Mouse (Mus musculus): ENCODE results near the gene Fam117a. TPM values are rescaled to one million over a fixed set of nuclear protein-coding genes. Genes with fewer than 3 reads are reported as not detected.

Fam117a gene
- polyA plus RNA-seq, 1 experiment from 2014 or later: 2.5 TPM

DNA sequence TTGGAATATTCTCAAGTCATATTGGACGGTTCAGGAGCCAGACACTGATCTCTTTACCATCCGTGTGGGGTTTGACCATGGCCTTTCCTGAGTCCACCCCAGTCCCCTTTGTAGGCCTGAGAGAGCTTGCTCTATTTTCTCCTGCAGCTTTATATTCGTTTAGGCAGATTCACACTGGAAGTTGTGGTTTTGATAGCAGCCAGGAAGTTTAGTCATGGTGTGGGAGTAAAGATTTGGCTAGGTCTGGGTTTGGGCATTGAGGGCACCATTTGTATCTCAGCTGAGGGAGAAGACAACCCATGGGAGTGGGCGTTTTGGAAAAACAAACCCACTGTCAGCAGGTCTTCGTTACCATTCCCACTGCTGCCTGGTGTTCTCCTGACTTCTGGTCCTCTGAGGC lies 42.7 kb downstream of the Fam117a start:
- no peak for DNase-seq
- H3K4me1 ChIP-seq (ENCODE audit: control insufficient read depth, insufficient read depth, low read length): no peaks in the 10 kb centered on the region
- H3K27ac ChIP-seq (replicated peaks; ENCODE audit: low read depth, low read length): no peak overlapping the region
- H3K27me3 ChIP-seq (ENCODE audit: control insufficient read depth, insufficient read depth, low read length): no peaks in the 10 kb centered on the region
- no peak overlapping the region for H3K9ac ChIP-seq (replicated peaks; ENCODE audit: low read length)
- ATAC-seq (ENCODE audit: low FRiP score, low TSS enrichment): no peak
- H3K9me3 ChIP-seq (ENCODE audit: control insufficient read depth, low read length): no peaks in the 10 kb centered on the region
- peaks cover 3% of the 10 kb centered on the region; the same call in 1 of the 2 replicates for H3K36me3 ChIP-seq (ENCODE audit: control insufficient read depth, insufficient read depth, low read length)
- 80% methylated on average over 5 of the region's 5 CpGs for WGBS
- no peak overlapping the region for H3K4me3 ChIP-seq (replicated peaks; ENCODE audit: low read depth, low read length)
- H3K4me2 ChIP-seq (ENCODE audit: low read length): no peak overlapping the region

DNA sequence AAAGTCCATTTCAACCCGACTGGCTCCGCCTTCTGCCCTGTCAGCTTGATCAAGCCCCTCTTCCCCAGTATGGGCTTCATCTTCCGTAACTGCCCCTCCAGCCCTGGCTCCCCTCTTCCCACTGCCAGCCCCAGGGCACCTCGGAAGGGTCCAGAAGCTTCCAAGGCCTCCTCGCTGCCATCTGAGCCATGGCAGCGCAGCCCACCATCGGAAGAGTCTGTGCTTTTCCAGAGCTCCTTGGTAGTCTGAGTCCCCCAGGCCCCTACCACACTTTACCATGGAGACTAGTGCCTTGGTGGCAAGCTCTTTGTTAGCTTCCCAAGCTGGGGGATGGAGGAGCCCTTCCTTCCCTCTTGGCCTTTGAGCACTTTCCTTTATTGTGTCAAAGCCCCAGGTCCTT lies 43.9 kb downstream of the Fam117a start:
- peaks cover 3% of the 10 kb centered on the region; the same call in 1 of the 2 replicates for H3K36me3 ChIP-seq (ENCODE audit: control insufficient read depth, insufficient read depth, low read length)
- no peak overlapping the region for H3K27ac ChIP-seq (replicated peaks; ENCODE audit: low read depth, low read length)
- H3K4me3 ChIP-seq (replicated peaks; ENCODE audit: low read depth, low read length): no peak overlapping the region
- no peak for DNase-seq
- H3K9ac ChIP-seq (replicated peaks; ENCODE audit: low read length): no peak overlapping the region
- H3K9me3 ChIP-seq (ENCODE audit: control insufficient read depth, low read length): no peaks in the 10 kb centered on the region
- 87% methylated on average over 7 of the region's 7 CpGs for WGBS
- ATAC-seq (ENCODE audit: low FRiP score, low TSS enrichment): no peak
- peaks cover 4% of the 10 kb centered on the region for H3K4me1 ChIP-seq (ENCODE audit: control insufficient read depth, insufficient read depth, low read length)
- no peaks in the 10 kb centered on the region for H3K27me3 ChIP-seq (ENCODE audit: control insufficient read depth, insufficient read depth, low read length)
- H3K4me2 ChIP-seq (ENCODE audit: low read length): no peak overlapping the region

DNA sequence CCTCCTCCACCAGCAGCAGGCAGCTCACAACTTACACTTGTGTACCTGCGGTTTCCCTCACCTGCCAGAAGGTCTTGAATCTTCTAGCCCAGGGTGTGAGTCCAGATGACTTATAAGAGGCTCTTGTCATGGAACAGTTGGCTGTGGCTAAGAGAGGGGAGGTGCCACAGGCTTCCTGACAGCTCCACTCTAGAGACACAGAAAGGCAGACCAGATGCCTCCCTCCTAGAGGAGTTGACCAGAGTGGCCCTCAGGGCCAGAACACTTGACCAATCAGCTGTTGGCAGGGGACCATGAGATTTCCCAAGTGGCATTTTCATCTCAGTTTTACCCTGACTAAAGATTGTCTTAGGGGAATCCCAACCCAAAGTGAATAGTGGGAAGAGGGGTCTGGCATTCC lies 44.3 kb downstream of the Fam117a start:
- no peak overlapping the region for H3K9ac ChIP-seq (replicated peaks; ENCODE audit: low read length)
- no peaks in the 10 kb centered on the region for H3K9me3 ChIP-seq (ENCODE audit: control insufficient read depth, low read length)
- no peak overlapping the region for H3K4me3 ChIP-seq (replicated peaks; ENCODE audit: low read depth, low read length)
- no peak for DNase-seq
- ATAC-seq (ENCODE audit: low FRiP score, low TSS enrichment): no peak
- no peak overlapping the region for H3K4me2 ChIP-seq (ENCODE audit: low read length)
- H3K4me1 ChIP-seq (ENCODE audit: control insufficient read depth, insufficient read depth, low read length): peaks cover 8% of the 10 kb centered on the region
- no peaks in the 10 kb centered on the region for H3K27me3 ChIP-seq (ENCODE audit: control insufficient read depth, insufficient read depth, low read length)
- H3K27ac ChIP-seq (replicated peaks; ENCODE audit: low read depth, low read length): no peak overlapping the region
- WGBS: 96% methylated on average over 1 of the region's 1 CpGs
- H3K36me3 ChIP-seq (ENCODE audit: control insufficient read depth, insufficient read depth, low read length): peaks cover 3% of the 10 kb centered on the region; the same call in 1 of the 2 replicates

DNA sequence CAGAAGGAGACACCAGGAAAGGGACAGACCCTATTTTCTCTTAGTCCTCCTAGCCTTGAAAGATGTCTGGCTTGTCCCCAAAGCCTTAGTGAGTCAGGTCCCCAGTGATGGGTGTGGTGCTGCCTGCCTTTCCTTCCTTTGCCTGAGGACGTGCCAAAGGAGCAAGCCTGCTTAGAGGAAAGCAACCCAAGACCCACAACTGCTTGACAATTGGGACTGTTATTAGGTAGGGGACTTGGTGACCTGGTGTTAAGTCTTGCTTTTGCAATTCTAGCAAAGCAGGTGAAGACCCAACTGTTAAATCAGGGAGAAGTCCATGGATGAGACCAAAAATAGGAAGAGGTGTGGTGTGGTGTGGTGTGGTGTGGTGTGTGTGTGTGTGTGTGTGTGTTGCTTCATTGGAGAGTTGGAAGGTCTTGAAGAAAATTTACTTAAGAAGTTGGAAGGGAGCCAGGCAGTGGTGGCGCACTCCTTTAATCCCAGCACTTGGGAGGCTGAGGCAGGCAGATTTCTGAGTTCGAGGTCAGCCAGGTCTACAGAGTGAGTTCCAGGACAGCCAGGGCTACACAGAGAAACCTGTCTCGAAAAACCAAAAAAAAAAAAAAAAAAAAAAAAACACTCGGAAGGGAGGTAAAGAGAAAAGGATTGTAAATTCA lies 46.6 kb downstream of the Fam117a start:
- no peak for ATAC-seq (ENCODE audit: low FRiP score, low TSS enrichment)
- no peaks in the 10 kb centered on the region for H3K9me3 ChIP-seq (ENCODE audit: control insufficient read depth, low read length)

DNA sequence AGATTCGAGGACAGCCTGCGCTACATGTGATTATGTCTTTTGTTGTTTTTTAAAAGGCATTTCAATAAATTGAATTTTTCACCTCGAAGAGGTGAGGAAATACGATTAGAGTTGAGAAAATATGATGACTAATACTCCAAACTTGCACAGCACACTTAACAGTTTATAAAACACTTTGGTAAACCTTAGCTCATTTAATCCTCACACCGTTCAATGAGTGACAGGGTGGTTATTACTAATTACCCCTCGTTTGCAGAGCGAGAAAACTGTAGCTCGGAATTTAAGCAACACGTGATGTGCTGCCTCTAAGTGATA lies 47.1 kb downstream of the Fam117a start:
- Histone ChIP-seq H3K4me2 (ENCODE audit: low read length) (peak overlapping the region; percentile 33; the same call in 1 of the 2 replicates), H3K27me3 (ENCODE audit: control insufficient read depth, insufficient read depth, low read length) (no peaks in the 10 kb centered on the region), H3K4me1 (ENCODE audit: control insufficient read depth, insufficient read depth, low read length) (peaks cover 12% of the 10 kb centered on the region), H3K27ac (replicated peaks; ENCODE audit: low read depth, low read length) (no peak overlapping the region), H3K9me3 (ENCODE audit: control insufficient read depth, low read length) (no peaks in the 10 kb centered on the region), H3K9ac (replicated peaks; ENCODE audit: low read length) (no peak overlapping the region), H3K4me3 (replicated peaks; ENCODE audit: low read depth, low read length) (peak overlapping the region; percentile 91; the same call in 1 of the 2 replicates), H3K36me3 (ENCODE audit: control insufficient read depth, insufficient read depth, low read length) (peaks cover 27% of the 10 kb centered on the region)
- WGBS: 43% methylated on average over 9 of the region's 9 CpGs
- ATAC-seq (ENCODE audit: low FRiP score, low TSS enrichment) (no peak), DNase-seq (no peak)

More for the DNA sequence above, 46.6 kb downstream of the Fam117a start:
- H3K36me3 ChIP-seq (ENCODE audit: control insufficient read depth, insufficient read depth, low read length): peaks cover 22% of the 10 kb centered on the region
- DNase-seq: no peak
- H3K9ac ChIP-seq (replicated peaks; ENCODE audit: low read length): no peak overlapping the region
- no peaks in the 10 kb centered on the region for H3K27me3 ChIP-seq (ENCODE audit: control insufficient read depth, insufficient read depth, low read length)
- no peak overlapping the region for H3K4me3 ChIP-seq (replicated peaks; ENCODE audit: low read depth, low read length)
- 90% methylated on average over 5 of the region's 5 CpGs for WGBS
- no peak overlapping the region for H3K4me2 ChIP-seq (ENCODE audit: low read length)
- H3K27ac ChIP-seq (replicated peaks; ENCODE audit: low read depth, low read length): no peak overlapping the region
- peaks cover 12% of the 10 kb centered on the region for H3K4me1 ChIP-seq (ENCODE audit: control insufficient read depth, insufficient read depth, low read length)

DNA sequence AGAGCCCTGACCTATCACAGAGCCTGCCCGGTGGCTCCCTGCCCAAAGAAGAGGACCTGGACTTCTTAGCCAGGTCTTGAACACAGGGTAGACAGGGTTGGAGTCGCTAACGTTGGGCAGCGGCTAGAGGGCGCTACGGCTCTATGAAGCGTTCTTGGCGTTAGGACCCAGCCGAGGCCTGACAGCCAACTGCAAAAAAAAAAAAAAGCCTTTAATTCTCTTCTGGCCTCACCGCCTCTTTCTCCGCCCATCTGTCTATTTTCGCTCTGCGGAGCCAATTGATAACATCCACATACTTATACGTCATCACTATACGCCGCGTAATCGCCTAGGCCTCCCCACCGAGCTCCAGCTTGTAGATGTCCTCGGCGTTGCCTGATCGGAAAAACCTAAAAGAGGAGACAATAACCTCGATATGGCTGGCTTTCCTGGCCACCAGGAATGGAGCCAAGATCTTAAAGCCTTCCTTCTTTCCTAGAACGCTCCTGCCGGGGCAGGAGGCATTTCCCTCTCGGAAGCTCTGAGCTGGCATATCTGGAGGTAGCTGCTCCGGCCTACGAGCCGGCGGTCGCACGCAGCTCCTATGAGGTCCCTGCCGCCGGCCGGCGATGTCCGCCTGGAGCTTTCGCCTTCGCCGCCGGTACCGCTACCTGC lies 47.6 kb downstream of the Fam117a start, which contains the start of gene Slc35b1:
Slc35b1 (plus strand) TSS at position 374 of the 654 bp plus-strand sequence.
- Histone ChIP-seq H3K27ac (replicated peaks; ENCODE audit: low read depth, low read length) (peak within 1 kb of the TSS; percentile 91), H3K36me3 (ENCODE audit: control insufficient read depth, insufficient read depth, low read length) (peaks cover 32% of the 10 kb centered on the region), H3K9me3 (ENCODE audit: control insufficient read depth, low read length) (no peaks in the 10 kb centered on the region), H3K9ac (replicated peaks; ENCODE audit: low read length) (peak within 1 kb of the TSS; percentile 97), H3K4me1 (ENCODE audit: control insufficient read depth, insufficient read depth, low read length) (peaks cover 12% of the 10 kb centered on the region), H3K4me2 (ENCODE audit: low read length) (peak within 1 kb of the TSS; percentile 69), H3K27me3 (ENCODE audit: control insufficient read depth, insufficient read depth, low read length) (no peaks in the 10 kb centered on the region), H3K4me3 (replicated peaks; ENCODE audit: low read depth, low read length) (peak within 1 kb of the TSS; percentile 91)
- DNase-seq (peak; percentile 99), ATAC-seq (ENCODE audit: low FRiP score, low TSS enrichment) (peak; percentile 95)
- WGBS: under 1% methylated on average over 42 of the region's 42 CpGs

DNA sequence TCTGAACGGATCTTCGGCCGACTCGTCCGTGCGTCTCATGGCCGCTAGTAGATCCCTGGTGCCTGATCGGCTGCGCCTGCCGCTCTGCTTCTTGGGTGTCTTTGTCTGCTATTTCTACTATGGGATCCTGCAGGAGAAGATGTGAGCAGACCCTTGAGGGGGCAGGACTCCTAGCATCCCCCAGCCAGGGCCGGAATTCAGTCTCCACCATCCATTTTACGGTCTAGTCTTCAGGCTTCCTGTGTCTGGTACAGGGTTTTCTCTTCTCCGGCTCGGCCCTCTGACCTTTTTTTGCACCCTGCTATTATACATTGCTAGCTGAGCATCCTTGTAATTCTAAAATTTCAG lies 48.1 kb downstream of the Fam117a start:
- peak overlapping the region; percentile 69 for H3K4me2 ChIP-seq (ENCODE audit: low read length)
- DNase-seq: no peak
- peak overlapping the region; percentile 91 for H3K4me3 ChIP-seq (replicated peaks; ENCODE audit: low read depth, low read length)
- no peaks in the 10 kb centered on the region for H3K9me3 ChIP-seq (ENCODE audit: control insufficient read depth, low read length)
- H3K36me3 ChIP-seq (ENCODE audit: control insufficient read depth, insufficient read depth, low read length): peaks cover 37% of the 10 kb centered on the region
- H3K27ac ChIP-seq (replicated peaks; ENCODE audit: low read depth, low read length): peak overlapping the region; percentile 91
- peak; percentile 49 for ATAC-seq (ENCODE audit: low FRiP score, low TSS enrichment)
- 0% methylated on average over 14 of the region's 14 CpGs for WGBS
- H3K9ac ChIP-seq (replicated peaks; ENCODE audit: low read length): peak overlapping the region; percentile 97
- no peaks in the 10 kb centered on the region for H3K27me3 ChIP-seq (ENCODE audit: control insufficient read depth, insufficient read depth, low read length)
- H3K4me1 ChIP-seq (ENCODE audit: control insufficient read depth, insufficient read depth, low read length): peaks cover 12% of the 10 kb centered on the region

DNA sequence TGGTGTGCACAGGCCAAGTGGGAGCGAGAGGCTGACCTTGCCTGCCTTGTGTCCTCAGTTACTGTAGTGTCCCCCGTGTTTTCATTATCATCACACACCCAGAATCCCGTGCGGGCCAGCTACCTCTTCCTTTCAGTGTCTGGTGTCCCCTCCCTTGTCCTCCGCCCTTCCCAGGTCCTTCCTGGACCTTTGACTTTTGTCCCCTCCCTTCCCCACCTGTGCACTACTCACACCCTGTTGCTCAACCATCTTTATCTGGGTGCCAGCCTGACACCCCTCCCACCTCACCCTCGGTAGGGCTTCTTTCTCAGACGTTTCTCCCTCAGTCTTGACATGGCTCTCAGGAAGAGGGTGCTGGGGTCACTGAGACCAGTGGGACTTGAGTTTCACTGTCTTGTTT lies 50.5 kb downstream of the Fam117a start:
- Histone ChIP-seq H3K27ac (replicated peaks; ENCODE audit: low read depth, low read length) (no peak overlapping the region), H3K4me2 (ENCODE audit: low read length) (no peak overlapping the region), H3K36me3 (ENCODE audit: control insufficient read depth, insufficient read depth, low read length) (peaks cover 61% of the 10 kb centered on the region), H3K27me3 (ENCODE audit: control insufficient read depth, insufficient read depth, low read length) (no peaks in the 10 kb centered on the region), H3K9me3 (ENCODE audit: control insufficient read depth, low read length) (no peaks in the 10 kb centered on the region), H3K4me3 (replicated peaks; ENCODE audit: low read depth, low read length) (no peak overlapping the region), H3K4me1 (ENCODE audit: control insufficient read depth, insufficient read depth, low read length) (peaks cover 12% of the 10 kb centered on the region), H3K9ac (replicated peaks; ENCODE audit: low read length) (no peak overlapping the region)
- 92% methylated on average over 7 of the region's 7 CpGs for WGBS
- ATAC-seq (ENCODE audit: low FRiP score, low TSS enrichment) (no peak), DNase-seq (no peak)

DNA sequence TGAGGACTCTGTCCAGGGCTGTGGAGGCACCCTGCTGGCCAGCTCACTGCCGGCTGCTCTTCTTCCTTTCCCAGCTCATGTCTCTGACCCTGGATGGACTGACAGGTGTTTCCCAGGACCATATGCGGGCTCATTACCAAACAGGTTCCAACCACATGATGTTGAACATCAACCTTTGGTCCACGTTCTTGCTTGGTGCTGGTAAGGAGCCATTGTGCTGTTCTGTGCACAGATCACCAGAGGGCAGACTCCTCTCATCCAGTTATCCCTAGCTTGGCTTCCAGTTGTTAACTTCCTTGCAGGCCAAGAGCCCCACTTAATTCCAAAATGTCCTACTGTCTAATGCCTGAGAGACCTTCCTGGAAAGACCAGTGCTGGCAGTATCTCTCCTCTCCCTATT lies 52.2 kb downstream of the Fam117a start:
- H3K9me3 ChIP-seq (ENCODE audit: control insufficient read depth, low read length): no peaks in the 10 kb centered on the region
- DNase-seq: peak; percentile 40
- peaks cover 67% of the 10 kb centered on the region for H3K36me3 ChIP-seq (ENCODE audit: control insufficient read depth, insufficient read depth, low read length)
- WGBS: 78% methylated on average over 3 of the region's 3 CpGs
- H3K4me2 ChIP-seq (ENCODE audit: low read length): no peak overlapping the region
- H3K27me3 ChIP-seq (ENCODE audit: control insufficient read depth, insufficient read depth, low read length): no peaks in the 10 kb centered on the region
- no peak overlapping the region for H3K9ac ChIP-seq (replicated peaks; ENCODE audit: low read length)
- no peak for ATAC-seq (ENCODE audit: low FRiP score, low TSS enrichment)
- peaks cover 12% of the 10 kb centered on the region for H3K4me1 ChIP-seq (ENCODE audit: control insufficient read depth, insufficient read depth, low read length)
- H3K27ac ChIP-seq (replicated peaks; ENCODE audit: low read depth, low read length): no peak overlapping the region
- no peak overlapping the region for H3K4me3 ChIP-seq (replicated peaks; ENCODE audit: low read depth, low read length)

Measured in midbrain, embryonic 14.5 days (tissue).